Mouse (Mus musculus) gastrocnemius, postnatal 4 days (tissue): Measurements from ENCODE around the gene Arrdc3. TPM values are rescaled to one million over a fixed set of nuclear protein-coding genes. Genes with fewer than 3 reads are reported as not detected.

Source experiments
- DNase-seq, 2 experiments: peaks; one replicate each; pipeline ENCODE4 v3.0.0; 2021 to 2022; ENCODE audit warnings: low spot score in 2 of 2, mixed read lengths in 2 of 2
- total RNA-seq, 2 experiments: library from RNA; stranded (reverse); gene quantifications; 2 replicates each; pipeline ENCODE4 v1.2.3; 2021

The Arrdc3 gene
- total RNA-seq, 2 experiments from 2014 or later = 57.9 to 65.3 TPM

DNA sequence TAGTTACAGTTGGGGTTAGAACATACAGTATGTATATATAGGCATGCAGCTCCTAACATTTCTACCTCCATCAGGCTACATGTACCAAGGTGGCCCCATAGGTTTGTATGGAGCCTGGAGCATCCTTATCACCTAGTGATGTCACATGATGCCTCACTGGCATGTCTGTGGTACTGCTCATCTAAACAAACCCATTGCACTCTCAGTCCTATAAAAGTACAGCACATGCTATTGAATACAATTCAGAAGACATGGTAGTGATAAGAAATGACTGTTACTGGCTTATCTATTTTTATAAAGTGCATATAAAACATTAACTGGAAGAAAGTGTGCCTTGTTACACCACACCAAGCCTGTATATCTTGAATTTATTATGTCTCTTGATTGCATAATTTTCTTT is 30.2 kb downstream of the Arrdc3 start:
- no peak for DNase-seq

DNA sequence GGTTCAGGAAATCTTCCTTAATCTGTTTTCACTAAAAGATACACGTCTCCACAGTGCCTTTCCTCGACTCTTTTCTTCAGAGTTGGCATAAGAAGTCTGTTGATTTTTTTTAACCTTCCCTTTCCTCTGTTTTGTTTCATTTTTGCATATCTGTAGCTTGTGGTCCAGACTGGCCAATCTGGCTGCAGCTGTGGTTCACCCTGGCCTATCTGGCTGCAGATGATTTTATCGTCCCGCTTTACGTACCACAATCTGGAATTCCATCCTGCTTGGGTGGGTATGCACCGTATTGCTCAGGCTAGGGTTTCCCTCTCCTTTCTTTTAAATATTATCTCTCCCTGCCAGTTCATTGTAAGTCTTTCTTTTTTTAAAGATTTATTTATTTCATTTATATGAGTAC is 37.8 kb downstream of the Arrdc3 start:
- DNase-seq = no peak

DNA sequence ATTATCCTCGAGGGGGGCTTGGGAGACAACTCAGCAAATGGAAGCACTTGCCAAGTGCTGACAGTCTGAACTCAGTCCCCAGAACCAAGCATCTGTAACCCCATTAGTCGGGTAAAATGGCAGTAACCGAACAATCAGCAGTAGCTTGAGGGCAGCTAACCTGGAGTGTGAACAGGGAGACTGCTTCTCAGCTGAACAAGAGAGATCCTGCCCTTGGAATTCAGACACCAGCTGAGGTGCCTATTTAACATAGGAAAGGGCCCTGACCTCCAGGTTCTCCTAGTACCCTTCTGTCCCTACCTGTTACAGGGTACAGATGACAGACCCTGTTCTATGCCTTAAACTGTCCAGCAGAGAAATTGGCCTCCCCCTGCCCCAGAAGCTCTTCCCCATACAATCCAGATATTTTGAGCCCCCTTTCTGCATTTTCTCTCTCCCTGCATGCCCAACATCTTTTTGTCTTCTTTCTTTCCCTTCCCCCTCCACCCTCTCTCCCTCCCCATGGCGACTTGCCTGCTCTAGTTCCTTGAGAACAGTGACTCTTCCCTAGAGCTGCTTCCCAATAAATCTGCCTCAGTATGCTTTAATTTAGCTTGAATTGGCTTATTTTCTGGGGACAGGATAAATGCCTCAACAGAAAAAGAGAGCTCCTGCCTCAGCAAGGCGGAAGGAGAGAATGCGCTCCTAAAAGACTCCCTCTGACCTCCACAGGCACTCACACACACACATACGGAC is 38.6 kb downstream of the Arrdc3 start:
- DNase-seq = no peak

DNA sequence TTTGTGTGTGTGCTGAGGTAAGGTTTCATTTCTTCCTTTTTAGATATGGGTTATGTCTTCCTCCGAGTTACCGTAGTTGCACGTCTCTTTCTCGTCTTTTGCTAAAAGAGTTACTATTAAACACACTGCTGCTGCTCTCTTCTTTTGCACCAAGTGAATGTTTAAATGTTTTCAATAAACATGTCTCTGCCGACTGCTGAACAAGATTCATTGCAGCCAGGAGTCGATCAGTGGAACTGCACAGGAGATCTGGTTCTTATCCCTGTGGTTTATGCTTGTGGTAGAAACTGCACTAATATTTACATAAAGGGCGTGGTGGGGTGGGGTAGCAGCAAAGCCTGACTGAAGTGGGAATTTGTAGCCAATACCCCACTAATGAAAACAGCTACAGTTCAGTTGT is 45.0 kb downstream of the Arrdc3 start:
- no peak for DNase-seq

DNA sequence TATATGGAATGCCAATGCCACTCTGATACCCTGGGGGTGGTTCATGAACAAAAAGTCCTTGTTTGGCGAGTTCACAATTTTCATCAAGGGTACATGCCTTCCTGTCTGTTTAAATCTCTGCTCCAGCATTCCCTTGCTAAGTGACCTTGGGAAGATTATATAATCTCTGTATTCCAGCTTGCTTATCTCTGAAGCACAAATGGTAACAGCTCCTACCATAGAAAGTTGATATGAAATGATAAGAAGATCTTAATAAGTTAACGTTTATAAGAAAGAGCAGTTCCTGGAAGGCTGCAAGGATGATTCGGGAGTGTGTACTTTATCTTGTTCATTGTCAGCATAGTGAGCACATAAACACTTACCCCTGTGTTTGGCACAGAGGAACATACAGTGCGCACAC is 46.8 kb downstream of the Arrdc3 start:
- DNase-seq = no peak

DNA sequence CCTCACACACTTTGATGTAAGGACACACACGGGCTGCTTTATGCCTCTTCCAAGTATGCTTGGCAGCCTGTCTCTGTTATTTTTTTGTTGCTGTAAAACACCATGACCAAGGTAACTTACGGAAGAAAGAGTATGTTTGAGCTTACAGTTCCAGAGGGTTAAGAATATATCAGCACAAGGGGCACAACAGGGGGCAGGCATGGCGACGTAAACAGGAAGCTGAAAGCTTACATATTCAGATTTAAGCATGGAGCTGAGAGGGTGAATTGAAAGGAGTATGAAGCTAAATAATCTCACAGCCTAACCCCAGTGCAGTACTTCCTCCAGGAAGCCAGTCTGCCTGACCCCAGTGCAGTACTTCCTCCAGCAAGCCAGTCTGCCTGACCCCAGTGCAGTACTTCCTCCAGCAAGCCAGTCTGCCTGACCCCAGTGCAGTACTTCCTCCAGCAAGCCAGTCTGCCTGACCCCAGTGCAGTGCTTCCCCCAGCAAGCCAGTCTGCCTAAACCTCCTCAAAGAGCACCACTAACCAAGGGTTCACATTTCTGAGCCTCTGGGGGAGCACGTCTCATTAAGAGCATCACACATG is 49.7 kb downstream of the Arrdc3 start:
- no peak for DNase-seq

DNA sequence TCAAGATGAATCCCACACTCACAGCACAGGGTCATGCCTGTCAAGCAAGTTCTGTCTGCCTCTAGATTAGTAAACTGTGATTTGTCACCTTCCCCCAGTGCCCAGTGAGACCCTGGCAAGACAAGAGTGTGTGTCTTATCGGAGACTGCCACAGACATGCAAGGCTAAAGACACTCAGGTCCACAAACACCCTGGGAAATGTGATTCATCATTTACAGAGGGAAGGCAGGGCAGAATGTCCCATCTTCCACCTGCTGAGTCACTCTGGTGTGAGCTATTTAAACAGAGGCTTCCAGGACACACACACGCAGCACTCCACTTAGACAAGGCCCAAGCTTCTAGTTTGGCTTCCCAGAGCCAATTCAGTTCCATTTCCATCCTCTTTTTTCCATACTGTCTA is 53.2 kb downstream of the Arrdc3 start:
- no peak for DNase-seq

DNA sequence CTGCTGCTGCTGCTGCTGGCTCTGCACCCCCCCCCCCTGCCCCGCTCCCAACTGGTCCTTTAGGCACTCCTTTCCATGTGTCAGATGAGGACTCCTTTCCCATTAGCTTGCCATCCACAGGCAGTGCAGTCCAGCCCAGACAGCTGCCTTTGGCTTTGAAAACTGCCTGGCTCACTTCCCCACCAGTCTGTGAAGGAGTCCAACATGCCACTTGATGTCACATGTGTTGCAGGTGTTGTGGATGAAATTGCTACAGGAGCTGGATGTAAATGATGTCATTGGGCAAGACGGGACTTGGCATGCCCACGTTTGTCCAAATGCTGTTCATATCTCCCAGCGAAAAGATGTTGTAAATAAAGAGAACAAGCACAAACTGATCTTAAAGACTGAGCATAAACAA is 56.0 kb downstream of the Arrdc3 start:
- DNase-seq = peak in 1 of 2 experiments; percentile 32

DNA sequence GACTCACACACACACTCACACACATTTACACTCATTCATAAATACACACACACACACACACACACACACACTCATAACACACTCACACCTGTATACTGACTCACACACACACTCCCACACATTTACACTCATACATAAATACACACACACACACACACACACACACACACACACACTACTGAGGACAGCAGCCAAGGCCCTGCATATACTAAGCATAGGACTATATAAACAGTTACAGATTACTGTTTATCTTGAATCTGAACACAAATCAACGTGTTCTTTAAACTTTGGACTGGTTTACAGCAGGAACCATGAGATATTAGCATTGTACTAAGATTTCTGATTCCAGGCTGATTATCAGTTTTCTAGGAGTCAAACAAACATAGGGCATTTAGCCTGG is 56.7 kb downstream of the Arrdc3 start:
- no peak for DNase-seq

DNA sequence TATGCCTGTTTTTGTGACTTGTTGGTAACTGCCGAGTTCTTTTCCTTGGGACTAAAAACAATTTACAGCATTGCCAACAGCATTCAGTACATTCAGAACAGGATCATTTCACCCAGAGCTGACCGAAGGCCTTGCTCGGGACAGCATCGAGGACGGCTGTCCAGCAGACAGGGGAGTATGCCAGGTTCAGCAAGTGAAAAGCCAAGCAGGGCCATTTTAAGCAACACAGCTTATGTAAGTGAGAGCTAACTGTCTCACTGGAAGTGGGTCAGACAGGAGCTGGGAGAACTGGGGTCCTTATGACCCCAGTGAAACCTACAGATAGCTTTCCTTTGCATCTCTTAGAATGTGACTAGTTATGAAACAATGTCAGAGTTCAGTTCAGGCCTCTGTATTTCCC is 57.2 kb downstream of the Arrdc3 start:
- peak in 1 of 2 experiments; percentile 34 for DNase-seq

DNA sequence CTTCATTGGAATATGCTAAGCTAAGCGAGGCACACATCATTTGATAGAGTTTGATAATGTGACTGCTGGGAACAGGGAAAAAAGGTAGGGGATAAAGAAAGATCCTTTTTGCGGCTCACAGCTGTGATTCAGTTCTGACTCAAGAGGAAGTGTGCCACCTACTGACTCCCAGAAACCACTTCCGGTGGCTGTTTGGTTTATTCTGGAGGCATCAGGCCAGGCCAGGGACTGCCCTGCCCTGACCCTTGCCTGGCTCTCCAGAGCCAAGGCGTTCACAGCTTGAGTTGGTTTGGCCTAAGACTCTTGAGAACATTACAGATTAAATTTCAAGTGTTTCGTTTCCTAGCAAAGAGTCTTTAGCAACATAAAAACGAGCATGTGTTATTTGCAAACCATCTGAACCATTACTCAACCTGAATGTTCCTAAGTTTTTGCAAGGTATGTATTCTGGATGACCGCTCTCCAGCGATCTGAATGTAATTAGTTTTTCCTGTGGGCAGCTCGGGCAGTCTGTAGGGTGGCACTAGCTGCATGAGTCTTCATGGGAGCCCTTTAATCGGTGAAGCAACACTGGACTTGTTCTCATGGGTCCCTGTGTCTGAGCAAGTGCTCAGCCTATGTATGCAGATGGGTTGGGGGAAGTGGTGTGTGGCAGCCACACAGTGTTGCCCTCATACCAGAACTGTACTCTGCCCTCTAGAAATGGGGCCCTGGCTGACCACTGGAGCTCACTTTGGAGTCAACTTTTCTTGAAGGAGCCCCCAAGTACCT is 57.9 kb downstream of the Arrdc3 start:
- DNase-seq = peak in 1 of 2 experiments; percentile 53

DNA sequence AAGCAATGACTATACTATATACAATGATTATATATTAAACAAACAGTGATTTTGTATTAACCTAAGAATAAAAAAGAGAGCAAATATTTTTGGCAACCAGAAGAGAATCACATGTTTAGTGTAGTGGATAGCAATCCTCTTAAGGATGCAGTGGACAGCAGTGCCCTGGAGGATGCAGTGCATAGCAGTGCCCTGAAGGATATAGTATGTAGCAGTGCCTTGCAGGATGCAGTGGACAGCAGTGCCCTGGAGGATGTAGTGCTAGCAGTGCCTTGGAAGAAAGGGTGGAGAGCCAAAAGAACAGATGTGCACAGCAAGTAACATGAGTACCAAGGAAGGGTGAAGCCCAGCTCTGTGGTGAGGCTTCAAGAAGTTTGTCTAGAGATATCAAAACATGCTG is 61.3 kb downstream of the Arrdc3 start:
- no peak for DNase-seq
